Mouse (Mus musculus) forebrain, embryonic 10.5 days (tissue): ENCODE measurements around the gene H2-M10.2. TPM values are rescaled to one million over a fixed set of nuclear protein-coding genes. Genes with fewer than 3 reads are reported as not detected.
A peak's percentile ranks its signal among the peaks of the same experiment; 100 is the strongest.
"Not testable (repeated sequence)": the region's sequence is repeated elsewhere in the genome, so short reads cannot be mapped to it uniquely, and the experiment has no call there.

Experiments used
- DNase-seq: peaks from one replicate; pipeline ENCODE4 v3.0.0-alpha.2; 2017; ENCODE audit warnings: low spot score; ENCODE audit errors: extremely low spot score
- H3K27ac ChIP-seq: fragments of 300-500 bp; sonication (generic); 2 replicates; pipeline ENCODE4 v1.5.1; 2016; ENCODE audit warnings: mild to moderate bottlenecking
- H3K27me3 ChIP-seq: fragments of 300-500 bp; sonication (generic); 2 replicates; pipeline ENCODE4 v1.6.1; 2016; ENCODE audit warnings: mild to moderate bottlenecking; ENCODE audit not compliant: poor library complexity, severe bottlenecking
- H3K36me3 ChIP-seq: fragments of 300-500 bp; sonication (generic); replicated peaks from 2 replicates; pipeline ENCODE4 v1.6.1; 2016; ENCODE audit warnings: mild to moderate bottlenecking, moderate library complexity
- H3K4me1 ChIP-seq: fragments of 300-500 bp; sonication (generic); 2 replicates; pipeline ENCODE4 v1.6.1; 2016
- H3K4me3 ChIP-seq: fragments of 300-500 bp; sonication (generic); 2 replicates; pipeline ENCODE4 v1.5.1; 2016; ENCODE audit warnings: mild to moderate bottlenecking, moderate library complexity
- H3K9me3 ChIP-seq: fragments of 300-500 bp; sonication (generic); 2 replicates; pipeline ENCODE4 v1.6.1; 2016; ENCODE audit warnings: mild to moderate bottlenecking, moderate library complexity
- WGBS: fragments of 180-500 bp; shearing (Covaris S2); methylation state at CpG from one replicate; pipeline ENCODE4 v1.1.7; 2016; 5-methylcytosine and 5-hydroxymethylcytosine counted together
- polyA plus RNA-seq: library from polyadenylated mRNA; unstranded; fragments of >200 nt; fragmentation: Nextera tagmentation; extraction: Ambion mirVana; gene quantifications from 2 replicates; pipeline ENCODE4 v1.2.1, GENCODE M21; 2016

The H2-M10.2 gene
- polyA plus RNA-seq, 1 experiment from 2014 or later = 0.21 TPM

DNA sequence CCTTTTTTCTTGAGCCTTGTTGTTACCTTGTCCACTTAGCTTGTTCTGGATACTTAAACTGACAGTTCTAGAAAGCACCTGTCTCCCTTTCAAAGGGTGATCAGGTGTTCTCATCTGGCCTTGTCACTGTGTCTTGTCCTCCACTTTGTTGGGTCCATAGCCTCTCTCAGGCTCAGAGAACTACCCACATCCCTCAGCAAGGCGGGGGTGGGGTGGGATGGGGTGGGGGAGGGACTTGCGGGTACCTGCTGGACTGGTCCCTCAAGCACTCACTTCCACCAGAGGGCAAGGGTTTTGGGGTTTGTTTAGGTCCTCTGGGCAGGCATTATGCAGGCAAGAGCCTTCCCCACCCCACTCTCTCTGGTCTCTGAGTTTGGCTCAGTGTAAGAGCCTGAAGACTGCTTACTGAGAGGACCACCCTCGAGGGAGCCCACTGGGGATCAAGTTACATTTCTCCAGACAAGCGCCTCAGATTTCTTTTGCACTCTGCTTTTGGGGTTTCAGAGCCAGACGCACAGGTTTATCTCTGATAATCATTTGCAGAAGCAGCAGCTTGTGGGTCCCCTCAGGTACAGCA, 45.6 kb downstream of the H2-M10.2 start:
- Histone ChIP-seq H3K4me3 (no peak overlapping the region), H3K27me3 (peaks cover 44% of the 10 kb centered on the region), H3K9me3 (no peaks in the 10 kb centered on the region), H3K4me1 (peaks cover 16% of the 10 kb centered on the region), H3K36me3 (no peaks in the 10 kb centered on the region), H3K27ac (no peak overlapping the region)
- 13% methylated on average over 5 of the region's 5 CpGs for WGBS
- no peak for DNase-seq

DNA sequence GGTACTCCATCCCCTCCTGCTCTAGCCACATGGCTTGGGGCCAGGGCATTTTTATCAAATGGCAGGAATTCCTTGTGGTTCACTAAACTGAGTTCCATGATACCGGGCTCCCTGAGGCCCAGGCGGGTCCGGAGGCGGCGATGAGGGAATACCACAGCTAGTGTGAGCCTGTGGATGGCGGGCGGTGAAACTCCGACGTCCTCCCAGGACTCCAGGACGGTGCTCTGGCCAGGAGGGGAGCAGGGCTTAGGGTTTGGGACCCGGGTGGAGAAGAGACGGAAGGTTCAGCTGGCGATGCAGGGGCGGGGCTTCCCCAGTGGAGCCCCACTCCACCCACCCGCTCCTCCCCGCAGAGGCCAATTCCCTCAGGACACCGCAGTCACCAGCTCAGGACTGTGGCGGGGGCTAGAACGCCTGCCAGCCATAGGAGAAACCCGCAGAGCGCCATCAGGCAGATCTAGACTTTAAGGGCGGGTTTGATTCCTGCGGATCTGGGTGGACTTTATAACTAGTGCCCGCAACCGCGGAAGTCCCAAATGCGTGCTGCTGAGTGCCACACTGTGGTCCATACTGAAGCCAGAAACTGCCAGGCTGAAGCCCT, 48.9 kb downstream of the H2-M10.2 start:
- DNase-seq = no peak
- Histone ChIP-seq H3K9me3 (no peaks in the 10 kb centered on the region), H3K4me3 (peak overlapping the region; percentile 51), H3K27me3 (peaks cover 46% of the 10 kb centered on the region), H3K27ac (peak overlapping the region; percentile 51), H3K36me3 (no peaks in the 10 kb centered on the region), H3K4me1 (peaks cover 20% of the 10 kb centered on the region)
- WGBS = 3% methylated on average over 27 of the region's 27 CpGs

DNA sequence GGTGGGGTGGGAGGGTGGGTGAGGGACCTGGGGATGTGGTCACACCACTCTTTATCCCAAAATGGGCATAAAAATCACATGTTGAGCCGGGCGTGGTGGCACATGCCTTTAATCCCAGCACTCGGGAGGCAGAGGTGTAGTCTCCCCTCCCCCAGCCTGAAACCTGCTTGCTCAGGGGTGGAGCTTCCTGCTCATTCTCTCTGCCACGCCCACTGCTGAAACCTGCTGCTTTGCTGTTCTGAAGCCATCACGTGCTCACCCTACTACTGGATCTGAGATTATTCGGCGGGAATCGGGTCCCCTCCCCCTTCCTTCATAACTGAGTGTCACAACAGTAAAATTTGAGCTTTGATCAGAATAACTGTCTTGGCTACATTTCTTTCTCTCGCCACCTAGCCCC, 51.0 kb downstream of the H2-M10.2 start:
- H3K9me3 ChIP-seq, H3K4me3 ChIP-seq, DNase-seq, H3K36me3 ChIP-seq, H3K27ac ChIP-seq: not testable (repeated sequence)
- peaks cover 39% of the 10 kb centered on the region for H3K27me3 ChIP-seq
- H3K4me1 ChIP-seq = peaks cover 11% of the 10 kb centered on the region
- 36% methylated on average over 9 of the region's 9 CpGs for WGBS

Other genes starting within 250 kb of the H2-M10.2 start
- gene H2-T22, start 243.7 kb downstream of the H2-M10.2 start, polyA plus RNA-seq = 6.8 and 8.1 TPM in 2 replicates
- gene Gm6034, start 243.5 kb downstream of the H2-M10.2 start, polyA plus RNA-seq = not detected in 2 replicates
- not detected in 2 replicates for gene Gm11127, start 228.1 kb downstream of the H2-M10.2 start, polyA plus RNA-seq
- not detected in 2 replicates for gene Gm19684, start 164.8 kb downstream of the H2-M10.2 start, polyA plus RNA-seq
- not detected in 2 replicates for gene Gm7030, start 157.1 kb downstream of the H2-M10.2 start, polyA plus RNA-seq
- gene Gm8909, start 118.0 kb downstream of the H2-M10.2 start, polyA plus RNA-seq = not detected in 2 replicates
- not detected in 2 replicates for gene H2-T3, start 96.2 kb downstream of the H2-M10.2 start, polyA plus RNA-seq
- 94.4 and 98.2 TPM in 2 replicates for gene Rpp21, start 28.4 kb downstream of the H2-M10.2 start, polyA plus RNA-seq
- 20.5 and 23.9 TPM in 2 replicates for gene Trim39, start 14.2 kb downstream of the H2-M10.2 start, polyA plus RNA-seq
- not detected in 2 replicates for gene H2-M10.1, start 39.7 kb upstream of the H2-M10.2 start, polyA plus RNA-seq
- not detected in 2 replicates for gene H2-M10.3, start 81.9 kb upstream of the H2-M10.2 start, polyA plus RNA-seq
- gene H2-M10.4, start 175.8 kb upstream of the H2-M10.2 start, polyA plus RNA-seq = not detected in 2 replicates